Mouse (Mus musculus): ENCODE data around the gene Tor3a.

GRCm38 (mm10) chr1:156672720-156673475 lies 1.3 kb downstream of the Tor3a start:
- TF ChIP-seq GATA1 (IDR thresholded peaks at IDR 0.05; ENCODE audit: borderline replicate concordance, low read length) (no peak), CTCF (IDR thresholded peaks at IDR 0.05; ENCODE audit: low read depth, low read length) (no peak), TAL1 (conservative IDR thresholded peaks at IDR 0.05; ENCODE audit: low read depth, low read length) (no peak), POLR2AphosphoS5 (IDR thresholded peaks at IDR 0.05; ENCODE audit: insufficient replicate concordance, low read depth, low read length) (no peak), GATA2 (IDR thresholded peaks at IDR 0.05; ENCODE audit: borderline replicate concordance, low read depth, low read length) (no peak)
